Mouse (Mus musculus): ENCODE results near the gene Rnft2. TPM values are rescaled to one million over a fixed set of nuclear protein-coding genes. Genes with fewer than 3 reads are reported as not detected.

Rnft2 gene
- polyA plus RNA-seq, 2 experiments = 3.1 to 31.4 TPM

DNA sequence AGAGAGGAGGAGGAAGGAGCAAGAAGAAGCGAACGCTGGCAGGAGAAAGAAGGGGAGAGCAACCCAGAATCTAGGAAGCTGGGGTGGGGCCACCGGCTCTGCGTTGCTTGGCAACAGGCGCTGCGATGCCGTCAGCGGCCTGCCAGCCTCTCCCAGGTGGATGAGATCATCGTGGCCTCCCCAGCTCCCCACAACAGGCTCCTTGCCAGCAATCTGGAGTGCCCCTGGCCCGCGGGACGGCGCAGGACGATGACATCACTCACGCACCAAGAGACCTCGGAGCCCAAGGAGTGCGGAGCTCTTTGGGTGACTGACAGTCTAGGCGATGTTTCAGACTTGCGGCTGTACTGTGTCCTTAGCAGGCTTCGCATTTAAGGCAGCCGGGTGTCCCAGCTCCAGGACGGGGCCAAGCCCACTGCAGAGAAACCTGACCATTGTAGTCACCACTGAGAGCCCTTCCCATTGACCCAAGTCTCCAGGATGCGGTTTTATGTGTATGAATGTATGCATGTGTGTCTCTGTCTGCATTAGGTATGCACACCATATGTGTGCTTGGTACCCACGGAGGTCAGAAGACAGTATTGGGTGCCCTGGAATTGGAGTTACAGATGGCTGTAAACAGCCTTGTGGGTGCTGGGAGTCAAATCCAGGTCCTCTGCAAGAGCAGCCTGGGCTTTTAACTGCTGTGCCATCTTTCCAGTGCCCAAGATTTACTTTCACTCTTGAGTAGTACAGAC, 30.3 kb downstream of the Rnft2 start:
- H3K27ac ChIP-seq (replicated peaks; ENCODE audit: low read depth, low read length) = no peak overlapping the region
- ATAC-seq (ENCODE audit: low FRiP score, low read depth) = peak; percentile 69
- WGBS = 7% methylated on average over 23 of the region's 24 CpGs

GRCm38 (mm10) chr5:118214012-118214411, 30.9 kb downstream of the Rnft2 start:
- DNase-seq (ENCODE audit: low spot score) (no peak), ATAC-seq (ENCODE audit: low FRiP score, low read depth) (no peak)
- Histone ChIP-seq H3K9ac (ENCODE audit: low read depth, low read length, severe bottlenecking) (peak overlapping the region; percentile 8; the same call in 1 of the 2 replicates), H3K36me3 (ENCODE audit: control insufficient read depth, insufficient read depth, low read length) (no peaks in the 10 kb centered on the region), H3K9me3 (ENCODE audit: control insufficient read depth, low read length) (no peaks in the 10 kb centered on the region), H3K27ac (replicated peaks; ENCODE audit: low read depth, low read length) (no peak overlapping the region), H3K27me3 (ENCODE audit: control insufficient read depth, insufficient read depth, low read length) (no peaks in the 10 kb centered on the region), H3K4me3 (replicated peaks; ENCODE audit: low read length) (peak overlapping the region; percentile 31), H3K4me2 (replicated peaks; ENCODE audit: low read depth, low read length, severe bottlenecking) (peak overlapping the region; percentile 61), H3K4me1 (ENCODE audit: control insufficient read depth, insufficient read depth, low read length) (peaks cover 13% of the 10 kb centered on the region)
- WGBS = 22% methylated on average over 5 of the region's 5 CpGs
- TF ChIP-seq POLR2A (IDR thresholded peaks at IDR 0.05; ENCODE audit: borderline replicate concordance, extremely low read depth, insufficient read depth, insufficient read length) = no peak

More for the DNA sequence above, 30.3 kb downstream of the Rnft2 start:
- Histone ChIP-seq H3K4me3 (replicated peaks; ENCODE audit: low read length) (peak overlapping the region; percentile 31), H3K9ac (ENCODE audit: low read depth, low read length, severe bottlenecking) (peak overlapping the region; percentile 8; the same call in 1 of the 2 replicates), H3K4me2 (replicated peaks; ENCODE audit: low read depth, low read length, severe bottlenecking) (peak overlapping the region; percentile 61), H3K4me1 (ENCODE audit: control insufficient read depth, insufficient read depth, low read length) (peaks cover 13% of the 10 kb centered on the region), H3K36me3 (ENCODE audit: control insufficient read depth, insufficient read depth, low read length) (no peaks in the 10 kb centered on the region), H3K27me3 (ENCODE audit: control insufficient read depth, insufficient read depth, low read length) (no peaks in the 10 kb centered on the region), H3K9me3 (ENCODE audit: control insufficient read depth, low read length) (no peaks in the 10 kb centered on the region)
- no peak for TF ChIP-seq POLR2A (IDR thresholded peaks at IDR 0.05; ENCODE audit: borderline replicate concordance, extremely low read depth, insufficient read depth, insufficient read length)
- DNase-seq (ENCODE audit: low spot score) = peak; percentile 75

- Histone ChIP-seq H3K4me1 (ENCODE audit: control insufficient read depth, insufficient read depth, low read length) (no peaks in the 10 kb centered on the region), H3K27me3 (ENCODE audit: control insufficient read depth, insufficient read depth, low read length) (no peaks in the 10 kb centered on the region), H3K27ac (replicated peaks; ENCODE audit: low read depth, low read length) (no peak overlapping the region), H3K36me3 (ENCODE audit: control insufficient read depth, insufficient read depth, low read length) (peaks cover 10% of the 10 kb centered on the region), H3K9me3 (ENCODE audit: control insufficient read depth, low read length) (no peaks in the 10 kb centered on the region), H3K4me3 (replicated peaks; ENCODE audit: low read length) (no peak overlapping the region), H3K9ac (ENCODE audit: low read depth, low read length, severe bottlenecking) (no peak overlapping the region), H3K4me2 (replicated peaks; ENCODE audit: low read depth, low read length, severe bottlenecking) (no peak overlapping the region)
- DNase-seq (ENCODE audit: low spot score) (no peak), ATAC-seq (ENCODE audit: low FRiP score, low read depth) (no peak)
- TF ChIP-seq POLR2A (IDR thresholded peaks at IDR 0.05; ENCODE audit: borderline replicate concordance, extremely low read depth, insufficient read depth, insufficient read length) = no peak
- 81% methylated on average over 8 of the region's 8 CpGs for WGBS
These were observed 39.1 kb downstream of the Rnft2 start for GRCm38 (mm10) chr5:118205852-118206251.

- ATAC-seq (ENCODE audit: low FRiP score, low read depth) = no peak
- WGBS = 60% methylated on average over 16 of the region's 16 CpGs
These were observed 40.1 kb downstream of the Rnft2 start for GRCm38 (mm10) chr5:118204675-118205440.

DNA sequence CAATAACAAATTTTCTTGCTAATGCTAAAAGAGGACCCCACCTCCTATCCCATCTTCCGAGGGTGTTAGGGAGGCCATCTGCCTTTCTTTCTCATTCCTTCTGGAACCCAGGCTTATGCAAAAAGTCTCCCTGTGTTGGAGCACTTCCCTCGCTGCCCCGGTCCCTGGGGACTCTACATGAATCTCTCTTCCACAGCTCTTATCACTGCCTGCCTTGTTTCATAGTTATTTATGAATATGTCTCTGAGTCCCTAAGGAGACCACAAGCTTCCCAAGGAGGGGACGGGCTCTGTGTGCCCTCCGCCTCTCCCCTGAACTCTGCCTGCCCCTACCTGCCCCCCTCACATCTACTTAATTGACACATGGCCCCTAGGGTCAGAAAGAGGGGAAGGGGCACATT, 45.2 kb downstream of the Rnft2 start:
- 64% methylated on average over 5 of the region's 5 CpGs for WGBS
- ATAC-seq (ENCODE audit: low FRiP score, low read depth) = no peak
- Histone ChIP-seq H3K9me3 (ENCODE audit: control insufficient read depth, low read length) (no peaks in the 10 kb centered on the region), H3K4me1 (ENCODE audit: control insufficient read depth, insufficient read depth, low read length) (no peaks in the 10 kb centered on the region), H3K4me3 (replicated peaks; ENCODE audit: low read length) (no peak overlapping the region), H3K9ac (ENCODE audit: low read depth, low read length, severe bottlenecking) (no peak overlapping the region), H3K36me3 (ENCODE audit: control insufficient read depth, insufficient read depth, low read length) (peaks cover 10% of the 10 kb centered on the region), H3K27ac (replicated peaks; ENCODE audit: low read depth, low read length) (no peak overlapping the region), H3K4me2 (replicated peaks; ENCODE audit: low read depth, low read length, severe bottlenecking) (no peak overlapping the region), H3K27me3 (ENCODE audit: control insufficient read depth, insufficient read depth, low read length) (no peaks in the 10 kb centered on the region)
- no peak for DNase-seq (ENCODE audit: low spot score)
- TF ChIP-seq POLR2A (IDR thresholded peaks at IDR 0.05; ENCODE audit: borderline replicate concordance, extremely low read depth, insufficient read depth, insufficient read length) = no peak

More at GRCm38 (mm10) chr5:118204675-118205440, 40.1 kb downstream of the Rnft2 start:
- Histone ChIP-seq H3K27me3 (ENCODE audit: control insufficient read depth, insufficient read depth, low read length) (no peaks in the 10 kb centered on the region), H3K9ac (ENCODE audit: low read depth, low read length, severe bottlenecking) (no peak overlapping the region), H3K27ac (replicated peaks; ENCODE audit: low read depth, low read length) (no peak overlapping the region), H3K4me1 (ENCODE audit: control insufficient read depth, insufficient read depth, low read length) (no peaks in the 10 kb centered on the region), H3K4me3 (replicated peaks; ENCODE audit: low read length) (no peak overlapping the region), H3K4me2 (replicated peaks; ENCODE audit: low read depth, low read length, severe bottlenecking) (no peak overlapping the region), H3K9me3 (ENCODE audit: control insufficient read depth, low read length) (no peaks in the 10 kb centered on the region), H3K36me3 (ENCODE audit: control insufficient read depth, insufficient read depth, low read length) (peaks cover 10% of the 10 kb centered on the region)
- no peak for TF ChIP-seq POLR2A (IDR thresholded peaks at IDR 0.05; ENCODE audit: borderline replicate concordance, extremely low read depth, insufficient read depth, insufficient read length)
- no peak for DNase-seq (ENCODE audit: low spot score)

All from limb, embryonic 14.5 days (tissue).